Mouse (Mus musculus) megakaryocyte progenitor cell, adult 5-6 weeks (primary cell): ENCODE data around the gene Gm10642. TPM values are rescaled to one million over a fixed set of nuclear protein-coding genes. Genes with fewer than 3 reads are reported as not detected.

ENCODE experiments used
- ATAC-seq: replicated peaks from 2 replicates; pipeline ENCODE4 v1.8.0; 2016; ENCODE audit warnings: mild to moderate bottlenecking, moderate TSS enrichment, inconsistent platforms; ENCODE audit not compliant: poor library complexity
- total RNA-seq, 2 experiments: library from RNA; stranded (forward) in 1 of 2; stranded (reverse) in 1 of 2; fragments of 157-497, 149-512 nt in 1 of 2; fragments of 200-1000 nt in 1 of 2; gene quantifications; 2 replicates each; pipeline versions ENCODE4 v1.2.3 to v1.2.4; 2015 to 2017

Gene Gm10642
- total RNA-seq (2015) (0.39 TPM in 1 of 2 replicates, not detected in the other), total RNA-seq (2017) (0.14 and 0.92 TPM in 2 replicates)

- peak; percentile 54 for ATAC-seq
These were observed at the start of gene Gm10642 for GRCm38 (mm10) chr9:70656130-70657007. Gene Gm10642 (plus strand): TSS chr9:70656251.

- ATAC-seq: no peak
These were observed 44.9 kb upstream of the Gm10642 start for GRCm38 (mm10) chr9:70611026-70611673.

GRCm38 (mm10) chr9:70629711-70630110 is 26.3 kb upstream of the Gm10642 start:
- ATAC-seq: no peak

GRCm38 (mm10) chr9:70631665-70632064 is 24.4 kb upstream of the Gm10642 start:
- no peak for ATAC-seq

GRCm38 (mm10) chr9:70636748-70637147 is 19.3 kb upstream of the Gm10642 start:
- ATAC-seq: no peak

- ATAC-seq: no peak
These were observed 5.8 kb upstream of the Gm10642 start for GRCm38 (mm10) chr9:70650260-70650659.

GRCm38 (mm10) chr9:70650994-70651393 is 5.1 kb upstream of the Gm10642 start:
- no peak for ATAC-seq

GRCm38 (mm10) chr9:70652221-70652620 is 3.8 kb upstream of the Gm10642 start:
- no peak for ATAC-seq

GRCm38 (mm10) chr9:70653875-70654274 is 2.2 kb upstream of the Gm10642 start:
- no peak for ATAC-seq

- no peak for ATAC-seq
These were observed 1.6 kb upstream of the Gm10642 start for GRCm38 (mm10) chr9:70654496-70654895.

GRCm38 (mm10) chr9:70655764-70656129 is 304 bp upstream of the Gm10642 start:
- no peak for ATAC-seq

GRCm38 (mm10) chr9:70657013-70657967 is 1.2 kb downstream of the Gm10642 start, which contains the start of gene Mindy2:
Gene Mindy2 (minus strand): TSS chr9:70657174.
- peak; percentile 96 for ATAC-seq

GRCm38 (mm10) chr9:70658266-70658665 is 2.2 kb downstream of the Gm10642 start:
- no peak for ATAC-seq

- no peak for ATAC-seq
These were observed 8.8 kb downstream of the Gm10642 start for GRCm38 (mm10) chr9:70664847-70665246.

- no peak for ATAC-seq
These were observed 9.5 kb downstream of the Gm10642 start for GRCm38 (mm10) chr9:70665372-70666145.

GRCm38 (mm10) chr9:70666811-70667210 is 10.8 kb downstream of the Gm10642 start:
- peak; percentile 66 for ATAC-seq

- no peak for ATAC-seq
These were observed 12.0 kb downstream of the Gm10642 start for GRCm38 (mm10) chr9:70668048-70668447.

GRCm38 (mm10) chr9:70669197-70669596 is 13.1 kb downstream of the Gm10642 start:
- ATAC-seq: no peak

- peak; percentile 70 for ATAC-seq
These were observed 14.3 kb downstream of the Gm10642 start for GRCm38 (mm10) chr9:70670381-70670780.

GRCm38 (mm10) chr9:70671278-70671677 is 15.2 kb downstream of the Gm10642 start:
- peak; percentile 33; the same call in 1 of the 2 replicates for ATAC-seq
